9 mouse cellular contexts compared by ENCODE assay signal in genomic region chr1:168429406-168429805, GRCm38 (mm10). TPM values are rescaled to one million over a fixed set of nuclear protein-coding genes. Genes with fewer than 3 reads are reported as not detected.
DNase-seq lines count a peak whose midpoint lies in the region; ATAC-seq and TF ChIP-seq lines count a peak whose summit lies in the region.
"Had no signal": no experiment of that assay in that cellular context is flagged by ENCODE, and none has a peak within 500 bp of the region (broad histone marks: within the 10 kb centered on the region; RNA-seq: fewer than 3 reads in every experiment).

No protein-coding gene starts in this region.

- no peak for DNase-seq in kidney, postnatal 25 days
- peak; percentile 52 for DNase-seq in embryo, embryonic 9.5 days (ENCODE audit: extremely low spot score)
- DNase-seq in midbrain, postnatal 0 days (ENCODE audit: low spot score) = no peak
- DNase-seq in layer of hippocampus, postnatal 36 days = no peak
- DNase-seq in cerebellum, adult 11 months = no peak
- DNase-seq in gastrocnemius, postnatal 4 days (ENCODE audit: low spot score in 2 of 2) = no peak

- no peaks in the 10 kb centered on the region for H3K27me3 ChIP-seq in kidney, embryonic 16.5 days (ENCODE audit: insufficient read depth, low read length)
- no peaks in the 10 kb centered on the region for H3K27me3 ChIP-seq in hindbrain, embryonic 15.5 days
- H3K27me3 ChIP-seq in midbrain, postnatal 0 days (ENCODE audit: insufficient read depth, low read length) = no peaks in the 10 kb centered on the region
- H3K27me3 ChIP-seq: Patski had no signal

- 0% methylated on average over 5 of the region's 5 CpGs for WGBS in kidney, embryonic 16.5 days
- 3% methylated on average over 5 of the region's 5 CpGs for WGBS in hindbrain, embryonic 15.5 days
- WGBS in midbrain, postnatal 0 days = 5% methylated on average over 5 of the region's 5 CpGs

- no peak for ATAC-seq in kidney, embryonic 16.5 days (ENCODE audit: low FRiP score, low TSS enrichment)
- ATAC-seq in hindbrain, embryonic 15.5 days (ENCODE audit: low FRiP score, low read depth) = no peak
- ATAC-seq in midbrain, postnatal 0 days (ENCODE audit: low FRiP score) = no peak
- ATAC-seq: Patski had no signal

- H3K27ac ChIP-seq in kidney, embryonic 16.5 days (ENCODE audit: low read length) = peak overlapping the region; percentile 93
- peak overlapping the region; percentile 61 for H3K27ac ChIP-seq in hindbrain, embryonic 15.5 days (replicated peaks)
- H3K27ac ChIP-seq in midbrain, postnatal 0 days (ENCODE audit: low read depth, low read length) = peak overlapping the region; percentile 44; the same call in 1 of the 2 replicates

- H3K4me2 ChIP-seq in kidney, embryonic 16.5 days (replicated peaks; ENCODE audit: low read depth, low read length) = peak overlapping the region; percentile 66
- peak overlapping the region; percentile 66 for H3K4me2 ChIP-seq in hindbrain, embryonic 15.5 days
- H3K4me2 ChIP-seq in midbrain, postnatal 0 days (ENCODE audit: low read depth, low read length, poor library complexity, severe bottlenecking) = peak overlapping the region; percentile 69

- peaks cover 37% of the 10 kb centered on the region for H3K4me1 ChIP-seq in kidney, embryonic 16.5 days (ENCODE audit: insufficient read depth, low read length)
- H3K4me1 ChIP-seq in hindbrain, embryonic 15.5 days (replicated peaks) = peaks cover 40% of the 10 kb centered on the region
- H3K4me1 ChIP-seq in midbrain, postnatal 0 days (ENCODE audit: insufficient read depth, low read length) = 0 out of 2 replicates have a peak, but pooled peaks cover 4% of the 10 kb centered on the region

- H3K36me3 ChIP-seq in kidney, embryonic 16.5 days (ENCODE audit: insufficient read depth, low read length) = no peaks in the 10 kb centered on the region
- H3K36me3 ChIP-seq in hindbrain, embryonic 15.5 days = no peaks in the 10 kb centered on the region
- H3K36me3 ChIP-seq in midbrain, postnatal 0 days (ENCODE audit: insufficient read depth, low read length) = no peaks in the 10 kb centered on the region

- H3K9me3 ChIP-seq in kidney, embryonic 16.5 days (ENCODE audit: low read length) = no peaks in the 10 kb centered on the region
- no peaks in the 10 kb centered on the region for H3K9me3 ChIP-seq in hindbrain, embryonic 15.5 days
- no peaks in the 10 kb centered on the region for H3K9me3 ChIP-seq in midbrain, postnatal 0 days (ENCODE audit: low read length)

- TF ChIP-seq CTCF in midbrain, postnatal 0 days (IDR thresholded peaks at IDR 0.05) = no peak

- peak overlapping the region; percentile 99 for H3K4me3 ChIP-seq in kidney, embryonic 16.5 days (ENCODE audit: low read length)
- peak overlapping the region; percentile 93 for H3K4me3 ChIP-seq in hindbrain, embryonic 15.5 days
- peak overlapping the region; percentile 71 for H3K4me3 ChIP-seq in midbrain, postnatal 0 days (ENCODE audit: low read depth, low read length)

- H3K9ac ChIP-seq in kidney, embryonic 16.5 days (replicated peaks; ENCODE audit: low read length) = peak overlapping the region; percentile 85
- peak overlapping the region; percentile 97 for H3K9ac ChIP-seq in hindbrain, embryonic 15.5 days
- peak overlapping the region; percentile 97 for H3K9ac ChIP-seq in midbrain, postnatal 0 days (replicated peaks; ENCODE audit: low read length, poor library complexity, severe bottlenecking)

RNA-seq across cellular contexts. Expression of gene Pbx1, which starts 2.7 kb away (rescaled TPM):
- polyA plus RNA-seq in kidney, embryonic 16.5 days (2015; fragmentation: Nextera tagmentation; extraction: Ambion mirVana) = 67.3 and 75.5 TPM in 2 replicates
- 44.2 and 57.0 TPM in 2 replicates for polyA plus RNA-seq in hindbrain, embryonic 15.5 days (2015; fragmentation: Nextera tagmentation; extraction: Ambion mirVana)
- total RNA-seq in midbrain, postnatal 0 days (2014; rRNA removed) = 83.4 and 104 TPM in 2 replicates
- polyA plus RNA-seq in midbrain, postnatal 0 days (2015; fragmentation: Nextera tagmentation; extraction: Ambion mirVana) = 50.6 and 57.6 TPM in 2 replicates
- total RNA-seq in layer of hippocampus, postnatal 36 days (2021) = 100 to 1,000 TPM; 117 to 118 TPM
- 10 to 100 TPM; 44.6 to 50.6 TPM for total RNA-seq in gastrocnemius, postnatal 4 days (2021)
